10 mouse cellular contexts compared by ENCODE assay signal in genomic region chr11:79047180-79047727, GRCm38 (mm10).
DNase-seq lines count a peak whose midpoint lies in the region; ATAC-seq and TF ChIP-seq lines count a peak whose summit lies in the region.
"Had no signal": no experiment of that assay in that cellular context is flagged by ENCODE, and none has a peak within 500 bp of the region (broad histone marks: within the 10 kb centered on the region; RNA-seq: fewer than 3 reads in every experiment).

No protein-coding gene starts in this region.

- no peak overlapping the region for H3K4me3 ChIP-seq in heart, embryonic 14.5 days (ENCODE audit: control insufficient read depth in 1 of 2, insufficient read depth in 1 of 2, low read depth in 1 of 2, low read length in 2 of 2)
- no peak overlapping the region for H3K4me3 ChIP-seq in midbrain, embryonic 12.5 days
- H3K4me3 ChIP-seq in midbrain, embryonic 11.5 days (ENCODE audit: low read depth, low read length) = no peak overlapping the region
- H3K4me3 ChIP-seq in heart, postnatal 0 days (ENCODE audit: low read depth, low read length) = no peak overlapping the region
- H3K4me3 ChIP-seq: liver, embryonic 15.5 days had no signal

- intact Hi-C loops in heart, postnatal 14 days (cut with DNase I) = no loop called here
- intact Hi-C loops in left cerebral cortex, postnatal 14 days (cut with DNase I) = no loop called here

- peak overlapping the region; percentile 22; the same call in 1 of the 2 replicates for H3K9ac ChIP-seq in heart, embryonic 14.5 days (ENCODE audit: low read length)
- H3K9ac ChIP-seq in midbrain, embryonic 12.5 days (replicated peaks) = no peak overlapping the region; the same call in 1 of the 2 replicates
- H3K9ac ChIP-seq in midbrain, embryonic 11.5 days (ENCODE audit: low read length) = no peak overlapping the region
- H3K9ac ChIP-seq in heart, postnatal 0 days (replicated peaks; ENCODE audit: low read depth, low read length) = no peak overlapping the region
- H3K9ac ChIP-seq: liver, embryonic 15.5 days had no signal

- ATAC-seq in heart, embryonic 14.5 days (ENCODE audit: insufficient number of reproducible peaks, insufficient read depth, low FRiP score, low read depth) = 0 out of 2 replicates have a peak, but pooled peaks have one; percentile 35
- ATAC-seq in midbrain, embryonic 12.5 days (ENCODE audit: low FRiP score, low read depth) = no peak
- ATAC-seq in midbrain, embryonic 11.5 days (ENCODE audit: low FRiP score) = no peak
- 0 out of 2 replicates have a peak, but pooled peaks have one; percentile 18 for ATAC-seq in heart, postnatal 0 days (ENCODE audit: insufficient read depth, low read depth)

- H3K36me3 ChIP-seq in heart, embryonic 14.5 days (ENCODE audit: control insufficient read depth, insufficient read depth, low read length) = peaks cover 33% of the 10 kb centered on the region
- H3K36me3 ChIP-seq in midbrain, embryonic 12.5 days = 0 out of 2 replicates have a peak, but pooled peaks cover 3% of the 10 kb centered on the region
- no peaks in the 10 kb centered on the region for H3K36me3 ChIP-seq in midbrain, embryonic 11.5 days (ENCODE audit: control insufficient read depth, insufficient read depth, low read length)
- peaks cover 27% of the 10 kb centered on the region for H3K36me3 ChIP-seq in heart, postnatal 0 days (replicated peaks; ENCODE audit: control insufficient read depth, insufficient read depth, low read length)

- no peak for TF ChIP-seq EP300 in heart, postnatal 0 days (IDR thresholded peaks at IDR 0.05; ENCODE audit: low read depth)

- H3K27me3 ChIP-seq in heart, embryonic 14.5 days (ENCODE audit: control insufficient read depth, insufficient read depth, low read length) = no peaks in the 10 kb centered on the region
- no peaks in the 10 kb centered on the region for H3K27me3 ChIP-seq in midbrain, embryonic 12.5 days
- H3K27me3 ChIP-seq in midbrain, embryonic 11.5 days (ENCODE audit: control insufficient read depth, insufficient read depth, low read length) = no peaks in the 10 kb centered on the region
- no peaks in the 10 kb centered on the region for H3K27me3 ChIP-seq in heart, postnatal 0 days (ENCODE audit: control insufficient read depth, insufficient read depth, low read length)
- H3K27me3 ChIP-seq: liver, embryonic 15.5 days had no signal

- 54% methylated on average over 11 of the region's 11 CpGs for WGBS in heart, embryonic 14.5 days
- 74% methylated on average over 11 of the region's 11 CpGs for WGBS in midbrain, embryonic 12.5 days
- WGBS in midbrain, embryonic 11.5 days = 72% methylated on average over 11 of the region's 11 CpGs
- WGBS in heart, postnatal 0 days = 60% methylated on average over 11 of the region's 11 CpGs

- H3K9me3 ChIP-seq in heart, embryonic 14.5 days (ENCODE audit: control insufficient read depth, low read length) = no peaks in the 10 kb centered on the region
- 0 out of 2 replicates have a peak, but pooled peaks cover 3% of the 10 kb centered on the region for H3K9me3 ChIP-seq in midbrain, embryonic 12.5 days
- H3K9me3 ChIP-seq in midbrain, embryonic 11.5 days (ENCODE audit: control insufficient read depth, low read length) = no peaks in the 10 kb centered on the region
- H3K9me3 ChIP-seq in heart, postnatal 0 days (replicated peaks; ENCODE audit: control insufficient read depth, low read length) = no peaks in the 10 kb centered on the region
- H3K9me3 ChIP-seq: liver, embryonic 15.5 days had no signal

- TF ChIP-seq CTCF in heart, postnatal 0 days (IDR thresholded peaks at IDR 0.05; ENCODE audit: low read depth) = no peak

- peaks cover 19 to 27% of the 10 kb centered on the region in 2 experiments for H3K4me1 ChIP-seq in heart, embryonic 14.5 days (ENCODE audit: control insufficient read depth in 2 of 2, insufficient read depth in 2 of 2, low read length in 2 of 2)
- peaks cover 13% of the 10 kb centered on the region for H3K4me1 ChIP-seq in midbrain, embryonic 12.5 days
- no peaks in the 10 kb centered on the region for H3K4me1 ChIP-seq in midbrain, embryonic 11.5 days (ENCODE audit: control insufficient read depth, insufficient read depth, low read length)
- peaks cover 9% of the 10 kb centered on the region; the same call in 1 of the 2 replicates for H3K4me1 ChIP-seq in heart, postnatal 0 days (ENCODE audit: control insufficient read depth, insufficient read depth)

- DNase-seq in heart, postnatal 14 days = no peak
- no peak for DNase-seq in midbrain, embryonic 11.5 days (ENCODE audit: low spot score, missing footprints)
- DNase-seq in heart, postnatal 0 days (ENCODE audit: low spot score) = no peak
- peak; percentile 64 for DNase-seq in skeletal muscle tissue, adult 2 months (ENCODE audit: low read depth, low spot score)
- DNase-seq in ovary, adult 18-20 months (ENCODE audit: low spot score) = no peak
- DNase-seq in left cerebral cortex, postnatal 14 days (ENCODE audit: low spot score in 2 of 2) = no peak
- DNase-seq: right cerebral cortex, postnatal 4 days had no signal

- no peak overlapping the region for H3K4me2 ChIP-seq in heart, embryonic 14.5 days (ENCODE audit: low read length)
- no peak overlapping the region for H3K4me2 ChIP-seq in midbrain, embryonic 12.5 days (replicated peaks)
- H3K4me2 ChIP-seq in midbrain, embryonic 11.5 days = no peak overlapping the region
- no peak overlapping the region for H3K4me2 ChIP-seq in heart, postnatal 0 days (ENCODE audit: low read depth, low read length)
- H3K4me2 ChIP-seq: liver, embryonic 15.5 days had no signal

- peak overlapping the region; percentile 53 to 65 for H3K27ac ChIP-seq in heart, embryonic 14.5 days (replicated peaks in 1 of 2; ENCODE audit: control insufficient read depth in 1 of 2, insufficient read depth in 1 of 2, low read depth in 2 of 2, low read length in 2 of 2)
- H3K27ac ChIP-seq in midbrain, embryonic 12.5 days (replicated peaks) = 0 out of 2 replicates have a peak overlapping the region, but pooled peaks have one; percentile 47
- H3K27ac ChIP-seq in midbrain, embryonic 11.5 days (ENCODE audit: low read depth, low read length) = no peak overlapping the region; the same call in 1 of the 2 replicates
- peak overlapping the region; percentile 63 for H3K27ac ChIP-seq in heart, postnatal 0 days (ENCODE audit: low read depth)
- H3K27ac ChIP-seq: liver, embryonic 15.5 days had no signal

Comparison
In these comparisons a context has a peak if more than half of its experiments do, and no peak if none do; other contexts are left out.
1. ATAC-seq: peak in heart, embryonic 14.5 days (single experiment) and heart, postnatal 0 days (single experiment); none in midbrain, embryonic 12.5 days (single experiment) and midbrain, embryonic 11.5 days (single experiment).